Mouse (Mus musculus) adrenal gland, postnatal 10 days (tissue): ENCODE measurements at regions not wholly inside any gene's neighbourhood (a gene's known extent, or its start where the extent isn't known, plus 50 kb on each side); places are given as distances from the start of the nearest gene placed in this dataset.

Source experiments
- DNase-seq: peaks from one replicate; pipeline ENCODE4 v3.0.0; 2021; ENCODE audit warnings: mixed read lengths

GRCm38 (mm10) chr12:25782972-25783717, 631.9 kb downstream of the Rnf144a start:
- DNase-seq = no peak

GRCm38 (mm10) chr12:25771856-25772255, 643.2 kb downstream of the Rnf144a start:
- DNase-seq = no peak

GRCm38 (mm10) chr12:25768644-25769043, 646.4 kb downstream of the Rnf144a start:
- DNase-seq = peak; percentile 38

- DNase-seq = no peak
These were observed 652.0 kb downstream of the Rnf144a start for GRCm38 (mm10) chr12:25763061-25763460.

- DNase-seq = no peak
These were observed 658.0 kb downstream of the Rnf144a start for GRCm38 (mm10) chr12:25757014-25757413.

GRCm38 (mm10) chr12:25733801-25734200, 636.9 kb upstream of the Id2 start:
- no peak for DNase-seq

GRCm38 (mm10) chr12:25725774-25726173, 628.8 kb upstream of the Id2 start:
- DNase-seq = no peak

- DNase-seq = no peak
These were observed 614.2 kb upstream of the Id2 start for GRCm38 (mm10) chr12:25711186-25711585.

GRCm38 (mm10) chr12:25703023-25703400, 606.1 kb upstream of the Id2 start:
- DNase-seq = no peak

- DNase-seq = no peak
These were observed 605.5 kb upstream of the Id2 start for GRCm38 (mm10) chr12:25702176-25703022.

GRCm38 (mm10) chr12:25687063-25687462, 590.1 kb upstream of the Id2 start:
- no peak for DNase-seq

GRCm38 (mm10) chr12:25676631-25677030, 579.7 kb upstream of the Id2 start:
- no peak for DNase-seq

- no peak for DNase-seq
These were observed 571.4 kb upstream of the Id2 start for GRCm38 (mm10) chr12:25668336-25668735.

- no peak for DNase-seq
These were observed 557.5 kb upstream of the Id2 start for GRCm38 (mm10) chr12:25654456-25654855.

GRCm38 (mm10) chr12:25650237-25650636, 553.3 kb upstream of the Id2 start:
- no peak for DNase-seq

- DNase-seq = no peak
These were observed 531.1 kb upstream of the Id2 start for GRCm38 (mm10) chr12:25628081-25628480.

- DNase-seq = no peak
These were observed 528.9 kb upstream of the Id2 start for GRCm38 (mm10) chr12:25625858-25626257.

- no peak for DNase-seq
These were observed 526.5 kb upstream of the Id2 start for GRCm38 (mm10) chr12:25623449-25623848.

- DNase-seq = no peak
These were observed 524.2 kb upstream of the Id2 start for GRCm38 (mm10) chr12:25621142-25621541.

GRCm38 (mm10) chr12:25617521-25617920, 520.6 kb upstream of the Id2 start:
- DNase-seq = no peak

GRCm38 (mm10) chr12:25615377-25615776, 518.4 kb upstream of the Id2 start:
- DNase-seq = no peak

GRCm38 (mm10) chr12:25613473-25613872, 516.5 kb upstream of the Id2 start:
- no peak for DNase-seq

- DNase-seq = peak; percentile 75
These were observed 512.1 kb upstream of the Id2 start for GRCm38 (mm10) chr12:25609045-25609444.

- DNase-seq = no peak
These were observed 508.5 kb upstream of the Id2 start for GRCm38 (mm10) chr12:25605396-25605795.
